Mouse (Mus musculus): ENCODE measurements at regions not wholly inside any gene's neighbourhood (a gene's known extent, or its start where the extent isn't known, plus 50 kb on each side); places are given as distances from the start of the nearest gene placed in this dataset.

DNA sequence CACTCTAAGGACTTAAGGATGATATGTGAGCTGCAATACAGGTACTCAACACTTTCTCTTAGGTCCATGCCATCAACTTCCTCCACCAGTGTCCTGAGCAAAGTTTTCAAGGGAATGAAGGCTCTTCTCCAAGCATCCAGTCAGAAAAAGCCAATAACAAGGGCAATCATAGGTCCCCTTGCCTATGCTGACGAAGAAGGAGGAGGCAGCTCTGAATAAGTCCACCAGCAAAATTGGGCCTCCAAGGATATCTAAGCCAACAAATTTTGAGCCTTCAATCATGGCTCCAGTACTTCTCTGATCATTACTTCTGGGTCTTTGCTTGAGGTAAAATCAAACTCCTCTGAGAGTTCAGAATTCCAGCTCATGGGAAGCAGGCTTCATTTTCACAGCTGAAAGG is 293.1 kb downstream of the Snurf start:
- DNase-seq (ENCODE audit: low spot score in 2 of 2) = peak; percentile 7 to 12

Data from heart, adult 9 months (tissue).